Mouse (Mus musculus) spleen, postnatal 4 days (tissue): ENCODE results near the gene Rcor2.

Experiments used
- DNase-seq, 2 experiments: peaks; one replicate each; pipeline ENCODE4 v3.0.0; 2022; ENCODE audit warnings: low spot score in 2 of 2

Rcor2 gene

DNA sequence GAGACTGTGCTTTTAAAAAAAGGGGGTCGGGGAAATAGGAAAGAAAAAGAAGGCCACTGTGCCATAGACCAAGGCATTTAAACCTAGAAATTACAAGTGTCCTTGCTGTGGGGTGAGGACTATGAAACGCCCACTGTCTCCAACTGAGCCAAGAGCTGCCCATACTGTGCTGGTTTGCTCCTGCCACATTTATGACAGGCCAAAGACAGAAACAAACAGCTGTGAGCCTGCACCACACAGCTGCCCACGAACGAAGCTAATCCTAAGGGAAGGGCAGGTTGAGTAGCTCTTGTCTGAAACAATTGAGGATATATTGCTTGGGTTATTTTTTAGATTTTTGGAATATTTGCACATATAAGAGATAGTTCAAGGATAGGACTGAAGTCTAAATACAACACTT lies 49.7 kb downstream of the Rcor2 start:
- no peak for DNase-seq

DNA sequence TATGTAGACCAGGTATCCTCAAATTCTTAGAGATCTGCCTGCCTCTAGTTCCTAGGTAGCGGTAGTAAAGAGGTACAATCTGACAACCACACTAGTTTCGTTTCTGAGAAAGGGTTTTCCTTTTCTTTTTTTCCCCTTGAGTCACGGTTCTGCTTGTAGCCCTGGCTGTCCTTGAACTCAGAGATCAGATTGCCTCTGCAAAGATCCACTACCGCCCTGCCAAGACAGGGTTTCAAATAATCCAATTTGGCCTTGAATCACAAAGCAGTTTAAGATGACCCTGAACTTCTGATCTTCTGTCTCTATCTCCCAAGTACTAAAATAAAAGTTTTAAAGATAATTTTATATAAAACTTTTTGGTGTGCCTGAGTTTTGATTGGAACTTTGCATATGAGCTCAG lies 50.6 kb downstream of the Rcor2 start:
- DNase-seq = no peak

DNA sequence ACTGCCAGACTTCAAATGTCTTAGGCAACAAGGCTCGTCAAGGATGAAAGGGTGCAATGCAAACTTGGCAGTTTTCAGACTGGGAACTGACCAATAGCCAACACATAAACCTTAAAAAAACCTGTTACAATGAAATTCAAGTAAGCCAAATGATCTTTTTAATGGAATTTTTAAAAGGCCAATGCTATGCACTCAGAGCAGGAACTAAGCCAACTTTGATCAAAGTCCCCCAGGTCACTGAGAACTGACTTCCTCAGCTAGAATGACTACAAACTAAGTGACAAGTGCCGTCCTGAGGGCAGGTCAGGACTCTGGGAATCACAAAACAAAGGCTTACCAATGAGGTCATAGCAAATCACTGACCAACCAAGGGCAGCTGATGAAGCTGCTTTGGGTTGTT lies 53.1 kb downstream of the Rcor2 start:
- no peak for DNase-seq

DNA sequence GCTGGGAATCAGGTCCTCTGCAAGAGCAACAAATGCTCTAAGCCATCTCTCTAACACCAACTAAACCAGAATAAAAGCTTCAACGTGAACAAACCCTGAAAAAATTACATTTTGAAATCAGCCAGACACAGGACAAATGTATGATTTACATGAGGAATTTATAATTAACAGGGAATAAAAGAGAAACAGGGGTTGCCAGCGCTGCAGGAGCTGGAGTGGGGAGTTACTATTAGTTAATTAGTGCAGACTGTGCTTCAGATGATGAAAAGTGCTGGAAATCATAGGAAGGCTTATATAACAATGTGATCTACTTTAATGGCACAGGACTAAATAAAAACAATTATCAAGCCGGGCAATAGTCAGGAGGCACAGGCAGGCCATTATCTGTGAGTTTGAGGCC lies 54.3 kb downstream of the Rcor2 start:
- no peak for DNase-seq
